Mouse (Mus musculus): ENCODE measurements at regions not wholly inside any gene's neighbourhood (a gene's known extent, or its start where the extent isn't known, plus 50 kb on each side); places are given as distances from the start of the nearest gene placed in this dataset.

- DNase-seq (ENCODE audit: extremely low spot score, low read depth, low spot score) = no peak
Observed at GRCm38 (mm10) chr10:53435181-53435874, 55.6 kb upstream of the Cep85l start.

DNA sequence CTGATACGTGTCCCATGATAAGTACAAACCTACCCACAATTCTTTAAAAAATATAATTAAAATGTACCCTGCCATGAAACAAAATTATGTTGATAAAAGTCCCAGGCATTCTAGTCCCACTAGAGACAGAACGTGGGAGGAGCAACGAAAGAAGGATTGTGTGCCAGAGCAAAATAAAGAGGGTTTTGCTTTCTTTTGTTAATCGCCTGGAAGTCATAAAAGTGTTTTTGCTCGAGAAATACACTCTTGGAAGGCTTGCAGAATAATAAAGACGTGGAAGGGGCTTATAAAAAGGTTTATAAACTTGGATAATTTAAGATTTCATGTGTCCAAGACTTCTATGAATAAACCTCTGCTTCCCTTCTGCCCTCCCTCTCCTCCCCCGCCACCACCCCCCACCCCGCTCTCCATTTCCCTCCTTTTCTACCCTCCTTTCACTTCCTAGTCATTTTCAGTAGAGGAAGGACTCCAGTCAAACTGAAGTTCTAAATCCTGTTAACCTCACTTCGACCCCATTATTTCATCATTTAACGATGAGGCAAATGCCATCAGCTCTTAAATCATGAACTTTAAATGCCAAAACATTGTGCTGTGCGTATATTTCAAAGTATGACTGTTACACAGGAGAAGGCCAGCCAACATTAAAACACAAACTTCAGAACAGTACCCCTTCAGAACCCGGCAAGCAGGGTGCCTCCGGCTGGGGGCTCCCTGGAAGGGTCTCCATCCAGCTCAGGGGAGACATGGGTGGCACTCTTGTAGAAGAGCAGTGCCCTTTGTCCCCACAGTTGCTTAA lies 54.8 kb upstream of the Cep85l start:
- peak; percentile 95 for DNase-seq (ENCODE audit: extremely low spot score, low read depth, low spot score)

DNA sequence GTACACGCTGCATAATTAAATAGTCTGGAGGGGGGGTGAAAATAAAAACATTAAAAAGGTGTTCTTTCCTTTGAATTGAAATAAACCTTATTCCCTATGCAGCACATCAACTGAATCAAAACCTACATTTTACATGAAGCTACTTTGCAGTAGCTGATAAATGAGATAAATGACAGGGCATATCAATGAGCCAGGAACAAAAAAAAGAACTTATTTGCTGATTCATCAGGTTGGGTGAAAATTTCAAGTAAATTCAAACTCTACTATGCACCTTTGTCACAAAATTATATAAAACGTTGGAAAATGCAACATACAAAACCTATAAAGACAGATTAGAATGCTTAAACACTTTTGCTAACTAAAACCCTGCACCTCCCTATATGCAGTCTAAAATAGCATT lies 53.0 kb upstream of the Cep85l start:
- no peak for DNase-seq (ENCODE audit: extremely low spot score, low read depth, low spot score)

DNA sequence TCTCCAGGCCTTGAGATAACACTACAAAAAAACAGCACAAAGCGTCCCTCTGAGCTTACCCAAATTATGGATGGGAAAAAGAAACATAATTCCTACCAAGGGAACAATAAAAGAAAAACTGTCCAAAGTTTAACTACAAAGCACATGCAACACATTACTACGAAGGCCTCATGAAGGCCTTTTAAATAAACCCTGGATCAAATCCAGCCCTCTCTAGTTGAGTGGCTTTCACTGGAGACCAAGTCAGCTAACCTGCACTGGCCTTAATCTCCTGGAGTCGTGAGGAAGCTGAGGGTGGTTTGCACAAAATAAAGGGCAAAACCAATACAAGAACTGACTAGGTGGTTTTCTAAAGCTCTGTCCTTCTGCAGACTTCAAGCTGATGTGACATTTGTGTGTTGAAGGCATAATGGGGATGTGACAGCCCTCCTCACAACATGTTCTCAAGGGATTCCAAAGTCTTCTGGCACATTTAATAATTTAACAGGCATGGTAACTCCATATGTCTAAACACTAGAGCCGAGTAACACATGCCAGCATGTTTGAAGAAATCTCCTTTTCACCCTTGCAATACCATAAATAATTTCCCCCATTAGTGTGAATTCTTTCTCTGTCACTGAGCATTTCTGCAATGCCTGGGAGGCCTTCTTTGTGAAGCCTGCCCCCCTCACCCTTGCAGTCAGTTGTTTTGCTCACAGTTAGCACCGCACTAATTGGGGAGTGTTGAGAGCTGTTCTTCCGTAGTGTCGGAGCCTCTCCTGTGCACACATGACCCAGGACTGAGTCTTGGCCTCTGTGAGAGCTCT lies 50.0 kb upstream of the Cep85l start:
- DNase-seq (ENCODE audit: extremely low spot score, low read depth, low spot score) = no peak
